Mouse (Mus musculus) intestine, embryonic 15.5 days (tissue): ENCODE data around the gene Cd6. TPM values are rescaled to one million over a fixed set of nuclear protein-coding genes. Genes with fewer than 3 reads are reported as not detected.
A peak's percentile ranks its signal among the peaks of the same experiment; 100 is the strongest.

Experiments
- ATAC-seq: fragments of 200-750 bp; cut with Nextera tagmentation; 2 replicates; pipeline ENCODE4 v1.8.0; 2017; ENCODE audit warnings: moderate TSS enrichment, moderate library complexity
- H3K27ac ChIP-seq: fragments of 300-500 bp; sonication (generic); 2 replicates; pipeline ENCODE4 v1.5.1; 2015; ENCODE audit warnings: mild to moderate bottlenecking, inconsistent platforms
- H3K27me3 ChIP-seq: fragments of 300-500 bp; sonication (generic); replicated peaks from 2 replicates; pipeline ENCODE4 v1.6.1; 2015; ENCODE audit warnings: inconsistent platforms
- H3K36me3 ChIP-seq: fragments of 300-500 bp; sonication (generic); 2 replicates; pipeline ENCODE4 v1.6.1; 2015; ENCODE audit warnings: inconsistent platforms
- H3K4me1 ChIP-seq: fragments of 300-500 bp; sonication (generic); replicated peaks from 2 replicates; pipeline ENCODE4 v1.6.1; 2015; ENCODE audit warnings: inconsistent platforms
- H3K4me2 ChIP-seq: fragments of 300-500 bp; sonication (generic); replicated peaks from 2 replicates; pipeline ENCODE4 v1.6.1; 2015; ENCODE audit warnings: mild to moderate bottlenecking, inconsistent platforms
- H3K4me3 ChIP-seq: fragments of 300-500 bp; sonication (generic); replicated peaks from 2 replicates; pipeline ENCODE4 v1.5.1; 2015; ENCODE audit warnings: inconsistent platforms
- H3K9ac ChIP-seq: fragments of 300-500 bp; sonication (generic); 2 replicates; pipeline ENCODE4 v1.6.1; 2015; ENCODE audit warnings: inconsistent platforms
- H3K9me3 ChIP-seq: fragments of 300-500 bp; sonication (generic); 2 replicates; pipeline ENCODE4 v1.6.1; 2016; ENCODE audit warnings: inconsistent platforms
- WGBS: fragments of 180-500 bp; shearing (Covaris S2); methylation state at CpG from one replicate; pipeline ENCODE4 v1.1.7; 2015; 5-methylcytosine and 5-hydroxymethylcytosine counted together
- polyA plus RNA-seq: library from polyadenylated mRNA; unstranded; fragments of >200 nt; fragmentation: Nextera tagmentation; extraction: Ambion mirVana; gene quantifications from 2 replicates; pipeline ENCODE4 v1.2.1, GENCODE M21; 2015

Cd6 gene
- polyA plus RNA-seq, 1 experiment from 2014 or later, result 0.19 TPM

- Histone ChIP-seq H3K36me3 (no peaks in the 10 kb centered on the region), H3K4me2 (no peak overlapping the region), H3K9me3 (no peaks in the 10 kb centered on the region), H3K27ac (no peak overlapping the region), H3K4me3 (no peak overlapping the region), H3K4me1 (no peaks in the 10 kb centered on the region), H3K9ac (no peak overlapping the region), H3K27me3 (no peaks in the 10 kb centered on the region; the same call in 1 of the 2 replicates)
- no peak for ATAC-seq
- WGBS, result 12% methylated on average over 5 of the region's 5 CpGs
Measured at GRCm38 (mm10) chr19:10831424-10831823, 1.6 kb upstream of the Cd6 start.

GRCm38 (mm10) chr19:10828321-10828720 is 1.5 kb downstream of the Cd6 start:
- H3K4me2 ChIP-seq, result no peak overlapping the region
- H3K9me3 ChIP-seq, result no peaks in the 10 kb centered on the region
- ATAC-seq, result no peak
- H3K4me3 ChIP-seq, result no peak overlapping the region
- no peaks in the 10 kb centered on the region for H3K4me1 ChIP-seq
- no peaks in the 10 kb centered on the region for H3K36me3 ChIP-seq
- WGBS, result 88% methylated on average over 5 of the region's 5 CpGs
- H3K27me3 ChIP-seq, result no peaks in the 10 kb centered on the region; the same call in 1 of the 2 replicates
- no peak overlapping the region for H3K27ac ChIP-seq
- no peak overlapping the region for H3K9ac ChIP-seq

- Histone ChIP-seq H3K4me2 (no peak overlapping the region), H3K27ac (no peak overlapping the region), H3K27me3 (no peaks in the 10 kb centered on the region), H3K4me3 (no peak overlapping the region), H3K4me1 (no peaks in the 10 kb centered on the region), H3K9me3 (no peaks in the 10 kb centered on the region), H3K9ac (no peak overlapping the region), H3K36me3 (no peaks in the 10 kb centered on the region)
- ATAC-seq, result no peak
- WGBS, result 78% methylated on average over 7 of the region's 7 CpGs
Measured at GRCm38 (mm10) chr19:10824061-10824460, 5.8 kb downstream of the Cd6 start.

GRCm38 (mm10) chr19:10822534-10822933 is 7.3 kb downstream of the Cd6 start:
- Histone ChIP-seq H3K9me3 (no peaks in the 10 kb centered on the region), H3K4me3 (no peak overlapping the region), H3K27me3 (no peaks in the 10 kb centered on the region), H3K36me3 (no peaks in the 10 kb centered on the region), H3K9ac (no peak overlapping the region), H3K27ac (no peak overlapping the region), H3K4me1 (no peaks in the 10 kb centered on the region), H3K4me2 (no peak overlapping the region)
- WGBS, result 84% methylated on average over 4 of the region's 4 CpGs
- ATAC-seq, result no peak

- no peak overlapping the region for H3K27ac ChIP-seq
- WGBS, result 70% methylated on average over 7 of the region's 7 CpGs
- ATAC-seq, result no peak
Measured at GRCm38 (mm10) chr19:10821319-10821718, 8.5 kb downstream of the Cd6 start.

GRCm38 (mm10) chr19:10818217-10818946 is 11.5 kb downstream of the Cd6 start:
- Histone ChIP-seq H3K9ac (no peak overlapping the region), H3K27ac (no peak overlapping the region), H3K4me2 (peak overlapping the region; percentile 49), H3K36me3 (no peaks in the 10 kb centered on the region), H3K4me3 (peak overlapping the region; percentile 15; the same call in 1 of the 2 replicates), H3K4me1 (no peaks in the 10 kb centered on the region), H3K9me3 (no peaks in the 10 kb centered on the region), H3K27me3 (no peaks in the 10 kb centered on the region)
- WGBS, result 29% methylated on average over 17 of the region's 17 CpGs
- ATAC-seq, result peak; percentile 76

More at GRCm38 (mm10) chr19:10821319-10821718, 8.5 kb downstream of the Cd6 start:
- Histone ChIP-seq H3K4me2 (no peak overlapping the region), H3K27me3 (no peaks in the 10 kb centered on the region), H3K4me3 (no peak overlapping the region), H3K36me3 (no peaks in the 10 kb centered on the region), H3K9me3 (no peaks in the 10 kb centered on the region), H3K9ac (no peak overlapping the region), H3K4me1 (no peaks in the 10 kb centered on the region)

- ATAC-seq, result no peak
Measured at GRCm38 (mm10) chr19:10816462-10816861, 13.4 kb downstream of the Cd6 start.

GRCm38 (mm10) chr19:10815871-10816270 is 14.0 kb downstream of the Cd6 start:
- WGBS, result 81% methylated on average over 6 of the region's 6 CpGs
- H3K9me3 ChIP-seq, result no peaks in the 10 kb centered on the region
- no peak overlapping the region for H3K27ac ChIP-seq
- ATAC-seq, result no peak
- no peaks in the 10 kb centered on the region for H3K4me1 ChIP-seq
- no peaks in the 10 kb centered on the region for H3K27me3 ChIP-seq
- H3K4me3 ChIP-seq, result no peak overlapping the region
- no peak overlapping the region for H3K4me2 ChIP-seq
- H3K9ac ChIP-seq, result no peak overlapping the region
- no peaks in the 10 kb centered on the region for H3K36me3 ChIP-seq

More at GRCm38 (mm10) chr19:10816462-10816861, 13.4 kb downstream of the Cd6 start:
- Histone ChIP-seq H3K27ac (no peak overlapping the region), H3K4me3 (no peak overlapping the region), H3K36me3 (no peaks in the 10 kb centered on the region), H3K27me3 (no peaks in the 10 kb centered on the region), H3K9me3 (no peaks in the 10 kb centered on the region), H3K4me1 (no peaks in the 10 kb centered on the region), H3K9ac (no peak overlapping the region), H3K4me2 (no peak overlapping the region)
- WGBS, result 66% methylated on average over 2 of the region's 2 CpGs

GRCm38 (mm10) chr19:10813905-10814304 is 16.0 kb downstream of the Cd6 start:
- no peak for ATAC-seq
- no peaks in the 10 kb centered on the region for H3K4me1 ChIP-seq
- no peak overlapping the region for H3K4me2 ChIP-seq
- H3K9me3 ChIP-seq, result no peaks in the 10 kb centered on the region
- no peaks in the 10 kb centered on the region for H3K36me3 ChIP-seq
- no peak overlapping the region for H3K27ac ChIP-seq
- H3K27me3 ChIP-seq, result no peaks in the 10 kb centered on the region
- H3K9ac ChIP-seq, result no peak overlapping the region
- H3K4me3 ChIP-seq, result no peak overlapping the region
- 66% methylated on average over 7 of the region's 7 CpGs for WGBS

GRCm38 (mm10) chr19:10813039-10813438 is 16.8 kb downstream of the Cd6 start:
- Histone ChIP-seq H3K27me3 (no peaks in the 10 kb centered on the region), H3K4me3 (no peak overlapping the region), H3K4me1 (no peaks in the 10 kb centered on the region), H3K9me3 (no peaks in the 10 kb centered on the region), H3K27ac (no peak overlapping the region), H3K4me2 (no peak overlapping the region), H3K36me3 (no peaks in the 10 kb centered on the region), H3K9ac (no peak overlapping the region)
- WGBS, result 94% methylated on average over 5 of the region's 5 CpGs
- no peak for ATAC-seq

- Histone ChIP-seq H3K4me3 (no peak overlapping the region), H3K9ac (no peak overlapping the region), H3K27me3 (no peaks in the 10 kb centered on the region), H3K36me3 (no peaks in the 10 kb centered on the region), H3K4me2 (no peak overlapping the region), H3K9me3 (no peaks in the 10 kb centered on the region), H3K27ac (no peak overlapping the region), H3K4me1 (no peaks in the 10 kb centered on the region)
- ATAC-seq, result no peak
- 80% methylated on average over 6 of the region's 6 CpGs for WGBS
Measured at GRCm38 (mm10) chr19:10811471-10811870, 18.4 kb downstream of the Cd6 start.

GRCm38 (mm10) chr19:10810176-10810492 is 19.7 kb downstream of the Cd6 start:
- H3K27me3 ChIP-seq, result no peaks in the 10 kb centered on the region
- H3K9ac ChIP-seq, result no peak overlapping the region
- no peaks in the 10 kb centered on the region for H3K36me3 ChIP-seq
- no peak overlapping the region for H3K27ac ChIP-seq
- no peaks in the 10 kb centered on the region for H3K4me1 ChIP-seq
- H3K9me3 ChIP-seq, result no peaks in the 10 kb centered on the region
- WGBS, result 66% methylated on average over 4 of the region's 4 CpGs
- no peak for ATAC-seq
- H3K4me2 ChIP-seq, result no peak overlapping the region
- no peak overlapping the region for H3K4me3 ChIP-seq

GRCm38 (mm10) chr19:10809428-10810175 is 20.3 kb downstream of the Cd6 start:
- Histone ChIP-seq H3K4me3 (no peak overlapping the region), H3K36me3 (no peaks in the 10 kb centered on the region), H3K9me3 (no peaks in the 10 kb centered on the region), H3K9ac (no peak overlapping the region), H3K27me3 (no peaks in the 10 kb centered on the region), H3K27ac (no peak overlapping the region), H3K4me2 (no peak overlapping the region), H3K4me1 (no peaks in the 10 kb centered on the region)
- ATAC-seq, result no peak
- WGBS, result 75% methylated on average over 11 of the region's 11 CpGs
